Mouse (Mus musculus) right cerebral cortex, postnatal 36 days (tissue): ENCODE results near the gene Schip1.

Experiments
- DNase-seq, 2 experiments: peaks; one replicate each; pipeline ENCODE4 v3.0.0; 2022; ENCODE audit warnings: low spot score in 2 of 2, mixed read lengths in 1 of 2

Gene Schip1

GRCm38 (mm10) chr3:68470061-68470460 is 405.5 kb downstream of the Schip1 start:
- no peak for DNase-seq

- no peak for DNase-seq
Observed at GRCm38 (mm10) chr3:68470622-68471021, 406.0 kb downstream of the Schip1 start.

- DNase-seq = no peak
Observed at GRCm38 (mm10) chr3:68476336-68476735, 411.7 kb downstream of the Schip1 start.

GRCm38 (mm10) chr3:68477478-68477877 is 412.9 kb downstream of the Schip1 start:
- DNase-seq = no peak

GRCm38 (mm10) chr3:68479266-68479665 is 414.7 kb downstream of the Schip1 start:
- DNase-seq = peak in 1 of 2 experiments; percentile 13

- no peak for DNase-seq
Observed at GRCm38 (mm10) chr3:68483517-68483916, 418.9 kb downstream of the Schip1 start.

GRCm38 (mm10) chr3:68484021-68484420 is 419.4 kb downstream of the Schip1 start:
- DNase-seq = no peak

- DNase-seq = no peak
Observed at GRCm38 (mm10) chr3:68484561-68484960, 420.0 kb downstream of the Schip1 start.

- no peak for DNase-seq
Observed at GRCm38 (mm10) chr3:68487621-68488020, 423.0 kb downstream of the Schip1 start.

- no peak for DNase-seq
Observed at GRCm38 (mm10) chr3:68488316-68488715, 423.7 kb downstream of the Schip1 start.

- no peak for DNase-seq
Observed at GRCm38 (mm10) chr3:68491516-68491915, 426.9 kb downstream of the Schip1 start.

- DNase-seq = no peak
Observed at GRCm38 (mm10) chr3:68492066-68492465, 427.5 kb downstream of the Schip1 start.

- DNase-seq = no peak
Observed at GRCm38 (mm10) chr3:68492513-68492912, 427.9 kb downstream of the Schip1 start.

- DNase-seq = peak in 1 of 2 experiments; percentile 36
Observed at GRCm38 (mm10) chr3:68493170-68493585, 428.6 kb downstream of the Schip1 start.

- peak; percentile 68 to 72 for DNase-seq
Observed at GRCm38 (mm10) chr3:68493586-68494295, 429.1 kb downstream of the Schip1 start.

- no peak for DNase-seq
Observed at GRCm38 (mm10) chr3:68494296-68495095, 429.9 kb downstream of the Schip1 start.

- DNase-seq = peak; percentile 59 to 62
Observed at GRCm38 (mm10) chr3:68495096-68495735, 430.6 kb downstream of the Schip1 start.

GRCm38 (mm10) chr3:68495736-68496242 is 431.2 kb downstream of the Schip1 start:
- DNase-seq = no peak

- no peak for DNase-seq
Observed at GRCm38 (mm10) chr3:68496513-68496912, 431.9 kb downstream of the Schip1 start.

- peak in 1 of 2 experiments; percentile 0 for DNase-seq
Observed at GRCm38 (mm10) chr3:68499532-68500152, 435.0 kb downstream of the Schip1 start.

- no peak for DNase-seq
Observed at GRCm38 (mm10) chr3:68504838-68505237, 440.2 kb downstream of the Schip1 start.
